Mouse (Mus musculus): ENCODE data around the gene Ssbp3. TPM values are rescaled to one million over a fixed set of nuclear protein-coding genes. Genes with fewer than 3 reads are reported as not detected.

The Ssbp3 gene
- total RNA-seq, 2 experiments from 2014 or later, result 106 to 119 TPM

GRCm38 (mm10) chr4:107008161-107008560 lies 97.7 kb downstream of the Ssbp3 start:
- no peak for DNase-seq (ENCODE audit: low spot score in 2 of 2)

GRCm38 (mm10) chr4:107009548-107009947 lies 99.0 kb downstream of the Ssbp3 start:
- no peak for DNase-seq (ENCODE audit: low spot score in 2 of 2)

GRCm38 (mm10) chr4:107011325-107012004 lies 101.0 kb downstream of the Ssbp3 start:
- no peak for DNase-seq (ENCODE audit: low spot score in 2 of 2)

- DNase-seq (ENCODE audit: low spot score in 2 of 2), result no peak
These were observed 101.5 kb downstream of the Ssbp3 start for GRCm38 (mm10) chr4:107012005-107012478.

GRCm38 (mm10) chr4:107012574-107012973 lies 102.1 kb downstream of the Ssbp3 start:
- no peak for DNase-seq (ENCODE audit: low spot score in 2 of 2)

- no peak for DNase-seq (ENCODE audit: low spot score in 2 of 2)
These were observed 102.8 kb downstream of the Ssbp3 start for GRCm38 (mm10) chr4:107013119-107013816.

GRCm38 (mm10) chr4:107013817-107014260 lies 103.3 kb downstream of the Ssbp3 start:
- no peak for DNase-seq (ENCODE audit: low spot score in 2 of 2)

GRCm38 (mm10) chr4:107015971-107016511 lies 105.5 kb downstream of the Ssbp3 start:
- no peak for DNase-seq (ENCODE audit: low spot score in 2 of 2)

- no peak for DNase-seq (ENCODE audit: low spot score in 2 of 2)
These were observed 106.8 kb downstream of the Ssbp3 start for GRCm38 (mm10) chr4:107017257-107017656.

- no peak for DNase-seq (ENCODE audit: low spot score in 2 of 2)
These were observed 108.0 kb downstream of the Ssbp3 start for GRCm38 (mm10) chr4:107018521-107018920.

GRCm38 (mm10) chr4:107019027-107019426 lies 108.5 kb downstream of the Ssbp3 start:
- DNase-seq (ENCODE audit: low spot score in 2 of 2), result peak; percentile 55 to 61

- no peak for DNase-seq (ENCODE audit: low spot score in 2 of 2)
These were observed 109.9 kb downstream of the Ssbp3 start for GRCm38 (mm10) chr4:107020287-107021000.

- DNase-seq (ENCODE audit: low spot score in 2 of 2), result no peak
These were observed 111.0 kb downstream of the Ssbp3 start for GRCm38 (mm10) chr4:107021464-107021863.

- no peak for DNase-seq (ENCODE audit: low spot score in 2 of 2)
These were observed 114.4 kb downstream of the Ssbp3 start for GRCm38 (mm10) chr4:107024899-107025298.

GRCm38 (mm10) chr4:107025369-107025768 lies 114.9 kb downstream of the Ssbp3 start:
- DNase-seq (ENCODE audit: low spot score in 2 of 2), result no peak

GRCm38 (mm10) chr4:107026451-107026850 lies 116.0 kb downstream of the Ssbp3 start:
- no peak for DNase-seq (ENCODE audit: low spot score in 2 of 2)

GRCm38 (mm10) chr4:107035689-107036088 lies 125.2 kb downstream of the Ssbp3 start:
- DNase-seq (ENCODE audit: low spot score in 2 of 2), result no peak

- no peak for DNase-seq (ENCODE audit: low spot score in 2 of 2)
These were observed 126.5 kb downstream of the Ssbp3 start for GRCm38 (mm10) chr4:107036985-107037384.

- no peak for DNase-seq (ENCODE audit: low spot score in 2 of 2)
These were observed 127.8 kb downstream of the Ssbp3 start for GRCm38 (mm10) chr4:107038303-107038702.

GRCm38 (mm10) chr4:107039270-107039669 lies 128.8 kb downstream of the Ssbp3 start:
- DNase-seq (ENCODE audit: low spot score in 2 of 2), result no peak

GRCm38 (mm10) chr4:107042304-107042703 lies 131.8 kb downstream of the Ssbp3 start:
- DNase-seq (ENCODE audit: low spot score in 2 of 2), result no peak

GRCm38 (mm10) chr4:107045188-107045587 lies 134.7 kb downstream of the Ssbp3 start:
- DNase-seq (ENCODE audit: low spot score in 2 of 2), result no peak
